Mouse (Mus musculus) lung, embryonic 16.5 days (tissue): ENCODE results near the gene Inpp5k. TPM values are rescaled to one million over a fixed set of nuclear protein-coding genes. Genes with fewer than 3 reads are reported as not detected.
"Not testable (repeated sequence)": the region's sequence is repeated elsewhere in the genome, so short reads cannot be mapped to it uniquely, and the experiment has no call there.

Experiments used
- ATAC-seq: fragments of 200-750 bp; cut with Nextera tagmentation; 2 replicates; pipeline ENCODE4 v1.8.0; 2017; ENCODE audit warnings: low read depth, mild to moderate bottlenecking, moderate library complexity
- H3K27ac ChIP-seq: fragments of 300-500 bp; sonication (generic); 2 replicates; pipeline ENCODE4 v1.5.1; 2014; ENCODE audit warnings: mild to moderate bottlenecking, control low read depth, low read length
- H3K27me3 ChIP-seq: fragments of 300-500 bp; sonication (generic); 2 replicates; pipeline ENCODE4 v1.6.1; 2014; ENCODE audit warnings: low read depth, low read length, mixed read lengths; ENCODE audit not compliant: control insufficient read depth, insufficient read depth
- H3K36me3 ChIP-seq: fragments of 300-500 bp; sonication (generic); 2 replicates; pipeline ENCODE4 v1.6.1; 2014; ENCODE audit warnings: low read length; ENCODE audit not compliant: control insufficient read depth, insufficient read depth
- H3K4me1 ChIP-seq: fragments of 300-500 bp; sonication (generic); replicated peaks from 2 replicates; pipeline ENCODE4 v1.6.1; 2014; ENCODE audit warnings: low read length, mixed read lengths; ENCODE audit not compliant: control insufficient read depth, insufficient read depth
- H3K4me2 ChIP-seq: fragments of 300-500 bp; sonication (generic); 2 replicates; pipeline ENCODE4 v1.6.1; 2014; ENCODE audit warnings: low read depth, low read length, control low read depth
- H3K4me3 ChIP-seq: fragments of 300-500 bp; sonication (generic); 2 replicates; pipeline ENCODE4 v1.5.1; 2014; ENCODE audit warnings: mild to moderate bottlenecking, low read length, control low read depth
- H3K9ac ChIP-seq: fragments of 300-500 bp; sonication (generic); 2 replicates; pipeline ENCODE4 v1.6.1; 2014; ENCODE audit warnings: low read length, control low read depth
- H3K9me3 ChIP-seq: fragments of 300-500 bp; sonication (generic); 2 replicates; pipeline ENCODE4 v1.6.1; 2016; ENCODE audit warnings: low read length; ENCODE audit not compliant: control insufficient read depth
- WGBS: fragments of 180-500 bp; shearing (Covaris S2); extraction: QIAGEN DNeasy Blood & Tissue Kit; methylation state at CpG from one replicate; pipeline ENCODE4 v1.1.7; 2014; 5-methylcytosine and 5-hydroxymethylcytosine counted together
- polyA plus RNA-seq: library from polyadenylated mRNA; unstranded; fragments of >200 nt; fragmentation: Nextera tagmentation; extraction: Ambion mirVana; gene quantifications from 2 replicates; pipeline ENCODE4 v1.2.1, GENCODE M21; 2015

Gene Inpp5k
- polyA plus RNA-seq, 1 experiment from 2014 or later, result 33.8 TPM

DNA sequence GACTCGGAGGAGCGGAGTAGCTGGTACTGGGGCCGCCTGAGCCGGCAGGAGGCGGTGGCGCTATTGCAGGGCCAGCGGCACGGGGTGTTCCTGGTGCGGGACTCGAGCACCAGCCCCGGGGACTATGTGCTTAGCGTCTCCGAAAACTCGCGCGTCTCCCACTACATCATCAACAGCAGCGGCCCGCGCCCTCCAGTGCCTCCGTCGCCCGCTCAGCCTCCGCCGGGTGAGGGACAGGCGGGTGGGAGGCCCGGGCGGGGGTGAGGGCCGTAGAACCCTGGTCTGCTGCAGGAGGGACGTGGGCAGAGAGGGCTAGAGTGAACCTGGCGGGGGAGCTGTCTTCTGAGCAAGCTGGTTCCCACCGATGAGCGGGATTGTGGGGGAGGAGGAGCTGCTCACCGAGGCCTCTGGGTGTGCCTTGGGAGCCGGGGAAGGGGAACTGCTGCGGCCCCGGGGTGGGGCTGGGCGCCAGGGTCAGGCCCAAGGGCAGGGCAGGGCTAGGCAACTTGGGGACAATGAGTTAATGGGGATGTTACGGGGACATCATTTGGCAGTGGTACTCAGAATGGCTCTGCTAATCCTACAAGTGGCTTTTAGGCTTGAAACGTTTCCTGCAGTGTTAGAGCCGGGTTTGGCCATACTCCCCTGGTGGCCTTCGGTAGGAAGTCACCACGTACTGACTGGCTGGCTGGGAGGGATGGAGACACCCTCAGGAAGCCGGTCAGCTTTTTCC lies 48.8 kb downstream of the Inpp5k start:
- peaks cover 12% of the 10 kb centered on the region; the same call in 1 of the 2 replicates for H3K36me3 ChIP-seq
- H3K4me2 ChIP-seq, result peak overlapping the region; percentile 88
- peak overlapping the region; percentile 98 for H3K4me3 ChIP-seq
- H3K4me1 ChIP-seq, result peaks cover 13% of the 10 kb centered on the region
- H3K27me3 ChIP-seq, result no peaks in the 10 kb centered on the region
- H3K9me3 ChIP-seq, result no peaks in the 10 kb centered on the region
- ATAC-seq, result peak; percentile 76
- peak overlapping the region; percentile 99 for H3K9ac ChIP-seq
- peak overlapping the region; percentile 93 for H3K27ac ChIP-seq
- under 1% methylated on average over 43 of the region's 43 CpGs for WGBS

DNA sequence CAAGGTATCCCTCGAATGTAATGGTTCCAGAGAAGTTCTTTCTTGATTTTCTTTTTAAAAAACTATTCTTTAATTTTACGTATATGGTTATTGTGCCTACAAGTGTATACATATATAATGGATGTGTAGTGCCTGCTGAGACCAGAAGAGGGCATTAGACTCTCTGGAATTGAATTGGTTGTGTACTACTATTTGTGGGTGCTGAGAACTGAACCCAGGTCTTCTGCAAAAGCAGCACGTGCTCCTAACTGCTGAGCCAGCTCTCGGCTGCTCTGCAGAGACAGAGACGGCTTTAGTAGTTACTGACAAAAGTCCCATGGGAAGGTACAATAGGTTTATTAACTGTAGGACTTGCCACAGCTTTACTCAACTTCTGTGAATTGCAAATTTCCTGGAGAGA lies 53.7 kb downstream of the Inpp5k start:
- ATAC-seq, result no peak
- H3K36me3 ChIP-seq, result peaks cover 15% of the 10 kb centered on the region
- H3K4me2 ChIP-seq, result no peak overlapping the region
- no peaks in the 10 kb centered on the region for H3K9me3 ChIP-seq
- H3K4me1 ChIP-seq, result peaks cover 11% of the 10 kb centered on the region
- H3K9ac ChIP-seq, result no peak overlapping the region
- WGBS, result 90% methylated on average over 5 of the region's 5 CpGs
- no peak overlapping the region for H3K4me3 ChIP-seq
- H3K27me3 ChIP-seq, result no peaks in the 10 kb centered on the region
- H3K27ac ChIP-seq, result no peak overlapping the region

DNA sequence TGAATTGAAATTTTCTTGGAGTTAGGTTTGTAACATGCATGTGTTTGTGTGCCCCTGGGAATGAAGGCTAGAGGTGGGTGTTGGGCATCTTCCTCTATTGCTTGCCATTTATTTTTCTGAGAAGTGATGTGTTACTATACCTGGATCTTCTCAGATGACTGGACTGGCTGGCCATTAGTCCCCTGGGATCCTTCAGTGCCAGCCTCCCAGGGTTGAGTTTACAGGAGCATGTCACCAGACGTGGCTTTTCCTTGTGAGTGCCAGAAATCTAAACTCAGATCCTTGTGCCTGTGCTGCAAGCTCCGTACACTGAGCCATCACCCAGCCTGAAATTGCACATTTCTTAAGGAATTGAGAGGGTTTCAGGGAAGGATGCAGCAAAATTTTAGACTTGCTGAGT lies 54.2 kb downstream of the Inpp5k start:
- H3K27ac ChIP-seq, result no peak overlapping the region
- no peak for ATAC-seq
- H3K4me3 ChIP-seq, result no peak overlapping the region
- H3K4me1 ChIP-seq, result peaks cover 11% of the 10 kb centered on the region
- H3K4me2 ChIP-seq, result no peak overlapping the region
- 78% methylated on average over 2 of the region's 2 CpGs for WGBS
- H3K27me3 ChIP-seq, result no peaks in the 10 kb centered on the region
- H3K9me3 ChIP-seq, result no peaks in the 10 kb centered on the region
- no peak overlapping the region for H3K9ac ChIP-seq
- H3K36me3 ChIP-seq, result peaks cover 16% of the 10 kb centered on the region

DNA sequence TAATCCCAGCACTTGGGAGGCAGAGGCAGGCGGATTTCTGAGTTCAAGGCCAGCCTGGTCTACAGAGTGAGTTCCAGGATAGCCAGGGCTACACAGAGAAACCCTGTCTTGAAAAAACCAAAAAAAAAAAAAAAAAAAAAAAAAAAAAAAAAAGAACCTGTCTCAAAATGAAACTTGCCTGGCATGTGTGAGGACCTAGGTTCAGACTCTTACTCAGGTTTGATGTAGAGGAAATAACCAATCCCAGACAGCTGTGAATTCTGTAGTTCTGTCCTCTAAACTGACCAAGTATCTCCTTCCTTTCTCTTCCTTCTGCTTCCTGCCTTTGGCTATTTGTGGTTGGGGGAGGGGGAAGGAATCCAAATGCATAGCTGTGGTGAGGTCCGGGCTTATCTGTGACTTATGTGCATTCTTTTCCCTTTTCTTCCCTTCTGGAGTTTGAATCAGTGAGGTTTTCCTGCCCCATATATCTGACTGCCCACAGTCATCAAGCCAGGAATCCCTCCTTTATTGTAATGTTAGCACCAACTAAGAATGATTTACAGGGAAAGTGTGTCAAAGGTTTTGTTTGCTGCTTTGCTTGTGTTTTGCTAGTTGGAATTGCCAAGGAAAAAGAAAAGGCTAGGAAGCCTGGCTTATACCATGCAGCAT lies 56.7 kb downstream of the Inpp5k start:
- Histone ChIP-seq H3K4me2 (no peak overlapping the region), H3K27ac (no peak overlapping the region), H3K36me3 (peaks cover 23% of the 10 kb centered on the region), H3K4me3 (no peak overlapping the region), H3K9me3 (no peaks in the 10 kb centered on the region), H3K9ac (no peak overlapping the region), H3K4me1 (no peaks in the 10 kb centered on the region; the same call in 1 of the 2 replicates), H3K27me3 (no peaks in the 10 kb centered on the region)
- no peak for ATAC-seq
- WGBS, result 46% methylated on average over 2 of the region's 2 CpGs

DNA sequence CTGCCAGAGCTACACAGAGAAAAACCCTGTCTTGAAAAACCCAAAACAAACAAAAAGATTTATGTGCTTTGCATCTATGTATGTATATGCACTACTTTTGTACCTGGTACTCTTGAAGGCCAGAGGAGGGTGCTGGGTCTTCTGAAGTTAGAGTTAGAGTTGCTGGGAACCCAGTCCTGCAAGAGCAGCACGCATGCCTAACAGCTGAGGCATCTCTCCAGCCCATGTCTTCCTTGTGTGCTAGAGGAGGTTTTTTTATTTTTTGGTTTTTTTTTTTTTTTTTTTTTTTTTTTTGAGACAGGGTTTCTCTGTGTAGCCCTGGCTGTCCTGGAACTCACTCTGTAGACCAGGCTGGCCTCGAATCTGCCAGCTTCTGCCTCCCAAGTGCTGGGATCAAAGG lies 57.3 kb downstream of the Inpp5k start:
- 86% methylated on average over 2 of the region's 2 CpGs for WGBS

DNA sequence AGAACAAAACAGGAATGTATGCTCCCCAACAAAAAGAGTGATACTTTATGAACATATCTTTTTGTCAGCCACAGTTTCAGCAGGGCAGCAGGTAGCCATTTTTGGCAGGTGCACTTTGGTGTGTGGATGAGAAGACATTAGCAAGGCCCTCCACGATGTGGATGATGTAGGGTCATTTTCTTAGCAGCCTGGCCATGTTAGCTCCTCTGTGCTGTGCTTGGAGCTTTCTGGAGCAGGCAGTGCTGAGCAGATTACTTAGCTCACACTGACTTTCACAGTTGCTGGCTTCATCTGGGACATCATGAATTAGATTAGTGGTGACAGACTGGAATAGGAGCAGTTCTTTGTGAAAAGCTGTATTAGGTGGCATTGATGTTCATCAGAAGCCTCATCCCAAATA lies 59.2 kb downstream of the Inpp5k start:
- H3K9me3 ChIP-seq, result no peaks in the 10 kb centered on the region
- H3K4me1 ChIP-seq, result no peaks in the 10 kb centered on the region; the same call in 1 of the 2 replicates
- no peak for ATAC-seq
- no peak overlapping the region for H3K9ac ChIP-seq
- WGBS, result 88% methylated on average over 1 of the region's 1 CpGs
- H3K4me3 ChIP-seq, result no peak overlapping the region
- peaks cover 23% of the 10 kb centered on the region for H3K36me3 ChIP-seq
- H3K4me2 ChIP-seq, result no peak overlapping the region
- no peaks in the 10 kb centered on the region for H3K27me3 ChIP-seq
- no peak overlapping the region for H3K27ac ChIP-seq

More for the DNA sequence above, 57.3 kb downstream of the Inpp5k start:
- no peaks in the 10 kb centered on the region for H3K9me3 ChIP-seq
- peaks cover 24% of the 10 kb centered on the region for H3K36me3 ChIP-seq
- ATAC-seq, result no peak
- no peak overlapping the region for H3K4me2 ChIP-seq
- no peak overlapping the region for H3K4me3 ChIP-seq
- no peaks in the 10 kb centered on the region; the same call in 1 of the 2 replicates for H3K4me1 ChIP-seq
- no peaks in the 10 kb centered on the region for H3K27me3 ChIP-seq
- no peak overlapping the region for H3K9ac ChIP-seq
- H3K27ac ChIP-seq, result no peak overlapping the region

DNA sequence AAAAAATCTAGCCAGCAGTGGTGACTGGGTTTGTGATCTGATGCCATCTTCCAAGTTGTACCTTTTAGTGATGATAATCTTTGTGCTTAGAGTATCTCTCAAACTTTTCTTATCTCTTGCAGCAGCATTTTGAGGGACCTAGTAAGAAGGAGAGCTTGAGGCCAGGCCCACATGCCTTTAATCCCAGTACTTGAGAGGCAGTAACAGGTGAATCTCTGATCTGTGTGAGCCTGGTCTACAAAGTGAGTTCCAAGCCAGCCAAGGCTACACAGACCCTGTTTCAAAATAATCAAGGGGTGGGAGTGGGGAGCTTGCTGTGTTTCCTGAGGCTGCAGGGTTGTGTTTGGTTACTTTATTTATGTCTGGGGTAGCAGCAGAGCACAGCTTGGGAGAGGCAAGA lies 60.3 kb downstream of the Inpp5k start:
- no peaks in the 10 kb centered on the region for H3K9me3 ChIP-seq
- H3K27me3 ChIP-seq, result no peaks in the 10 kb centered on the region
- no peak overlapping the region for H3K4me2 ChIP-seq
- no peak overlapping the region for H3K4me3 ChIP-seq
- peaks cover 23% of the 10 kb centered on the region for H3K36me3 ChIP-seq
- H3K9ac ChIP-seq, result no peak overlapping the region
- no peaks in the 10 kb centered on the region; the same call in 1 of the 2 replicates for H3K4me1 ChIP-seq
- no peak for ATAC-seq
- H3K27ac ChIP-seq, result no peak overlapping the region

DNA sequence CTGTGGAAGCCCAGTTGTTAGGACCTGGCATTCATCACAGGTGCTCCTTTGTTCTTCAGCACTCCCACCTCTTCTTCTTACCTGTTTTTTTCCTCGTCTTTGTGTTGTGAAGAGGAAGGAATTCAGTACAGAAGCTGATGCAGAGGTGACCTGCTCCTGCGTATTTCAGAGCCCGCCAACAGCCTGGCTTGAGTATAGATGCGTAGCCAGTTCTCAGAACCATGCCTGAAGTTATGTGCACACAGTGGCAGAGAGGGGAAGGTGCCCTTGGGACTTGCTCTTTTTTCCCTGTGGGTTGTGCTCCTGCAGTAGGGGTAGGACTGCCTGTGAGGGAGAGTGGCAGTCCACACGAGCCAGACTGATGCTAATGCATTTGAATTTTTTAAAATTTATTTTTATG lies 62.8 kb downstream of the Inpp5k start:
- H3K4me3 ChIP-seq, result no peak overlapping the region
- H3K36me3 ChIP-seq, result peaks cover 34% of the 10 kb centered on the region
- no peak for ATAC-seq

DNA sequence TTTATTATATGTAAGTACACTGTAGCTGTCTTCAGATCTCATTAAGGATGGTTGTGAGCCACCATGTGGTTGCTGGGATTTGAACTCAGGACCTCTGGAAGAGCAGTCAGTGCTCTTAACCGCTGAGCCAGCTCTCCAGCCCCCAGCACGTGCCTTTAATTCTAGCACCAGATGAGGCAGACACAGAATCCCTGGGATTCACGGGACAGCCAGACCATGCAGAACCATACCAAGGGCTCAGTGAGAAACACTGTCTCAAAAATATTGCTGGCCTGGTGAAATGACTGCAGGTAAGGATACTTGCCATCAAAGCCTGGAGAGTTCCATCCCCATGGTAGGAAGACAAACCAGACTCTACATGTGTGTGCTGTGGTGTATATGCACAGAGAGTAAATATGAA lies 66.7 kb downstream of the Inpp5k start:
- not testable (repeated sequence) for ATAC-seq, H3K27me3 ChIP-seq, H3K27ac ChIP-seq, H3K9ac ChIP-seq, H3K4me1 ChIP-seq, H3K4me3 ChIP-seq, H3K4me2 ChIP-seq, H3K9me3 ChIP-seq
- peaks cover 43% of the 10 kb centered on the region for H3K36me3 ChIP-seq
- WGBS, result 94% methylated on average over 3 of the region's 3 CpGs

More for the DNA sequence above, 62.8 kb downstream of the Inpp5k start:
- Histone ChIP-seq H3K4me1 (no peaks in the 10 kb centered on the region), H3K9me3 (no peaks in the 10 kb centered on the region), H3K4me2 (no peak overlapping the region), H3K27me3 (no peaks in the 10 kb centered on the region), H3K27ac (no peak overlapping the region), H3K9ac (no peak overlapping the region)
- 93% methylated on average over 5 of the region's 5 CpGs for WGBS
